Mouse (Mus musculus) spleen, adult 18-20 months (tissue): Measurements from ENCODE around the gene Fam78a.

ENCODE experiments used
- DNase-seq, 2 experiments: peaks; one replicate each; pipeline ENCODE4 v3.0.0; 2022; ENCODE audit warnings: mixed read lengths in 2 of 2

Fam78a gene

DNA sequence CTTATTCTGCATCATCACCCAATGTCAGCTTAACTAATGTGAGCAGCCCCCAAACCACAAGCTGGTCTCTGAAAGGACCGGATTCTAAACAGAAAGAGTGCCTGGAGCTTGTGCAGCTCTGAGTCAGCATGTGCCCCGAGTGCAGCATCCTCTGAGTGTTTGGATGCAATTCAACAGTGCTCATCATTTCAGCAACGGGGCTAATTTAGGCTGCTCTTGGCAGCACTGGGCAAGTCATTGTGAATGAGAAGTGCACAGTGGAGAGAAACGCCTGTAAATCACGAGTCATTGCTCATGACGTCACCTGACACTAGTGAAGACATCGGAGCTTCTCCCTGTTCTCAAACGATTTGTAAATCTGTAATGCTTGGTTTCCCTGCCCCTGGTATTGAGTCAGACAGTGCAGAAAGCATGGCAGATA is 46.0 kb downstream of the Fam78a start:
- DNase-seq = no peak

DNA sequence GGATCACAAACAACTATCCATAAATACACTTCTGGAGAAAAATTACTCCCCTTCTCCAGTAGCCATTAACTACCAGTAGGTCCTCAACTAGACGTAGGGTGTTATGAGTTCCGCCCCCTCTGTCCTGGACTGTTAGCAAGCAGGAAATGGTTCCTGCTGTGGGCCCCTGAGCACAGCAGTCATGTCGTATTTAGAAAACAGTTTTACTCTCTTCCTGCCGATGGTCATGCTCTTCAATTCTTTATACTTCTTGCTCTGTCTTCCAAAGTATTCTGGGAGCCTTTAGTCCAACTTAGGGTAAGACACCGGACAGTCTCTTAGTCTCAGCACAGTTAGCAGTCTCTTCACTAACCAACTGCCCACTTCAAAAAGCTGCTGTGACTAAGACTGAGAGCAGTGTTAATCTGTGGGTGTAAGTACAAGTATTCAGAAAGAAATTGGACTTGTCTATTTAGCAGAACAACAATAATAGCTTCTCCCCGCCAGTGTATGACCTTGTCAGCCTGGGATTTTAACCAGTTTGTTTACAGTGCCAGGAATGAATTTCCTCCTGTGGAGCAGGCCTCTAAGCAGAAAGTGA is 47.3 kb downstream of the Fam78a start:
- no peak for DNase-seq

GRCm38 (mm10) chr2:32034206-32034605 is 50.5 kb downstream of the Fam78a start:
- DNase-seq = no peak

GRCm38 (mm10) chr2:32033436-32033835 is 51.2 kb downstream of the Fam78a start:
- no peak for DNase-seq

DNA sequence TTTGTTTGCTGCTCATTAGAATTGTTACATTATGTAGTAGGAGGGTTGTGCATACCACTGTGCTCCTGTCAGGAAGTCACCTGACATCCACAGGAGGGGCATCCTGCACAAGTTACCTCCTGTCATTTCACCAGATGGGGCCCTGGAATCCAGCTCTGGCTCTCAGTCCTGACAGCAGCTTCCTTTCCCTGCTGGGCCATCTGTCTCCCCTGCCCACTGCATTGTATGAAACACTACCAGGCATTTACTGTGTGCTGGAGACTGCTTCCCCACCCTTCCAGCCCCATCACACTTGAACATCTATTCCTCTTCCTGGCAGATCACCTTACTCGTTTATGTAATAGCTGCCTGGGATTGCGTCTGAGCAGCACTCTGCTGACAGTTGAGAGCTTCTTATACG is 55.0 kb downstream of the Fam78a start:
- no peak for DNase-seq

GRCm38 (mm10) chr2:32024372-32024771 is 60.3 kb downstream of the Fam78a start:
- DNase-seq = no peak

GRCm38 (mm10) chr2:32020229-32020628 is 64.4 kb downstream of the Fam78a start:
- no peak for DNase-seq

DNA sequence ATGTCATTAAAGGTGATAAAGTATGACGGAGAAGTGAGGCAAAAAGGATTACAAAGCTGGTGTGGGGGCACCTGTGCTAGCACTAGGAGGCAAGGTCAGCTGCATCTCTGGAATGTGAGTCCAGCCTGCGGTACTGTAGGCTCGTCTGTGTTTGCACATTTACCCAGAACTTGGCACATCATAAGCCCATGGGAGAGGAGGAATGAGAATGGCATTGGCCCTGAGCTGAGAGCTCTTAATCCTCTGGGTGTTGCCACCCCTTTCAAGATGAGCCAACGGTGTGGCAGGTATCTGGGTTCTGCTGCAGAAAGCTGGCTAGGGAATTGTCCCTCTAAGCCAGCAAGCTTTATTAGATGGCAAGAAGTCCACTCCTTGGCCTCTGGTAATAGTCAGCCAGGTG is 65.0 kb downstream of the Fam78a start:
- no peak for DNase-seq

DNA sequence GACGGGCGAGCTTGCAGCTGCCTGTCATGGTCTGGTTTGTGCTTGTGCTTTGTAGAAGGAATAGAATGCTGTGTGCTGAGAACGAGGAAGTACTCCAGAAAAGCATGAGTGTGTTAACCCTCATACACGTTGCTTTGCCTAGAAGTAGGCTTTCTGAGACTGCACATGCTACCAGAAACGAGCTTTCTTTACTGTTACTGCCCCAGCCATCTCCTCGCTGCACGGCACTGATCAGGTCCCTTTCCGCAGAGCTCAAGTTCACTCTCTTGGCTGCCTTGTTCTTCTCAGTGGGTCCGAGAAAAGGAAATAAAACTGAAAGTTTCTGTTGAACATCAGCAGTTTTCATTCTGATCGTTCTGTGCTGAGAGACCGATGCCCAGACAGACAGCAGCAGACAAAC is 75.9 kb downstream of the Fam78a start:
- DNase-seq = no peak

DNA sequence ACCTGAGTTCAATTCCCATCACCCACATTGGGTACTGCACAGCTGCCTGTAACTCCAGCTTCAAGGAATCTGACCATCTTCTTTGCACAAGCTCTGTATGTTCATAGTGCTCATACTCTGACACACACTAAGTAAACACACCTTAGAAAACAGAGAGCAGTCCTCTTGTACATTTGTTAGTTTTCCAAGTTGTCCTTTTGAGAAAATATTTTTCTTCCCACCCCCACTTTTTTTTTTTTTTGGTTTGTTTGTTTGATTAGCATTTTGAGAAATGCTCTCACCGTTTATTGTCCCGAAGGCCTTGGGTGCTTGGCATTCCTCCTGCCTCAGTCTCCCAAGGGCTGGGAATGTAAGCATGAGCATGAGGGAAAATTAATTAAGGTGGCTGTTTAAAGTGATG is 76.3 kb downstream of the Fam78a start:
- DNase-seq = no peak
